17 mouse cellular contexts compared by ENCODE assay signal in the genomic region with DNA sequence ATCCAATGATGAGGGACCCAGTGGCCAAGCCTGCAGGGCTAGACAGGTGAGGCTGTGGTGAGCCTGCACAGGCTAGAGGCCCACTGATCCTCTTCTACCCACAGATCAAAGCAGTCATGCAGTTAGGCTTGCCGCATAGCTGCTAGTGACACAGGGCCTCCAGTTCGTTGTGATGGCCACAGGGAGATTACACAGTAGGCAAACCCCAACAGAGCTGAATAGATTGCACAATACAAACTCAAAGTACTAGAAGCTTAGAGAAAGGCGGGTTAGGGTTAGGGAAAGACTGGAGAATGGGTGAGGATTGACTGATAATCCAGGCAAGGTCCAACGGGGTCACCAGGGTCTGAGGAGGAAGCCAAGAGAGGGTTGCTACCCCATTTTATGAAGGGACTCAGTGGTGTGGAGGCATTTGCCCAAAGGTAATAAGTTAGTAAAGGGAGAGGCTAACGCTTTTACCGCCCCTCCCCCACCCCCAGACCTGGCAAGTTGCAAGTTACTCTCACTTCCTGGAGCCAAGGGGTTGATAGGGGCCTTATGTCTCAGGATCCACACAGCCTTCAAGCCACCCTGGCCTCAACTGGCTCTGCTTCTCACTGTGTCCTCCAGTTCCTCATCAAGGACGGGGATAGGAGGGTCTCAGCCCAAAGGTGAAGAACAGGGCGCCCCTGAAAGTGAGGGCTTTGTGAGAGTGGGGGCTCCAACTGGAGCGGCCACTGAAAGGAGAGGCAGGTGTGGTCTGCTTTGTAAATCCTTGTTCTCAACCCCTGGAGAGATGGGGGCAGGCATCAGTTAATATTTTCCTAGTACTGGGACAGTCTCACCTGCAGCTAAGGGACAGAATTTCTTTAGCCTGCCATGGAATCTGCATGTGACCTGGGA. TPM values are rescaled to one million over a fixed set of nuclear protein-coding genes. Genes with fewer than 3 reads are reported as not detected.
DNase-seq lines count a peak whose midpoint lies in the region; ATAC-seq and TF ChIP-seq lines count a peak whose summit lies in the region.
"Had no signal": no experiment of that assay in that cellular context is flagged by ENCODE, and none has a peak within 500 bp of the region (broad histone marks: within the 10 kb centered on the region; RNA-seq: fewer than 3 reads in every experiment).

No protein-coding gene starts in this region.

- TF ChIP-seq CTCF in E14TG2a.4 (conservative IDR thresholded peaks at IDR 0.05; ENCODE audit: low read length): no peak

- H3K9me3 ChIP-seq in heart, embryonic 10.5 days: no peaks in the 10 kb centered on the region
- no peaks in the 10 kb centered on the region for H3K9me3 ChIP-seq in E14TG2a.4 (ENCODE audit: low read length)
- H3K9me3 ChIP-seq in intestine, embryonic 14.5 days (ENCODE audit: control insufficient read depth, low read length): no peaks in the 10 kb centered on the region
- no peaks in the 10 kb centered on the region for H3K9me3 ChIP-seq in liver, embryonic 16.5 days (replicated peaks; ENCODE audit: control insufficient read depth, low read length)
- H3K9me3 ChIP-seq: limb, embryonic 15.5 days had no signal

- H3K4me1 ChIP-seq in heart, embryonic 10.5 days: peaks cover 24% of the 10 kb centered on the region
- peaks cover 100% of the 10 kb centered on the region for H3K4me1 ChIP-seq in E14TG2a.4 (replicated peaks; ENCODE audit: low read depth, low read length)
- peaks cover 16% of the 10 kb centered on the region for H3K4me1 ChIP-seq in intestine, embryonic 14.5 days (replicated peaks; ENCODE audit: control insufficient read depth, insufficient read depth, low read length)
- H3K4me1 ChIP-seq in liver, embryonic 16.5 days (ENCODE audit: control insufficient read depth, low read depth, low read length): peaks cover 4% of the 10 kb centered on the region

- H3K27me3 ChIP-seq in heart, embryonic 10.5 days (ENCODE audit: insufficient read depth, poor library complexity, severe bottlenecking): no peaks in the 10 kb centered on the region
- H3K27me3 ChIP-seq in E14TG2a.4 (ENCODE audit: insufficient read depth, low read length): no peaks in the 10 kb centered on the region
- no peaks in the 10 kb centered on the region for H3K27me3 ChIP-seq in intestine, embryonic 14.5 days (replicated peaks; ENCODE audit: control insufficient read depth, insufficient read depth, low read length)
- H3K27me3 ChIP-seq in liver, embryonic 16.5 days (ENCODE audit: control insufficient read depth, insufficient read depth, low read depth, low read length): no peaks in the 10 kb centered on the region
- H3K27me3 ChIP-seq: limb, embryonic 15.5 days had no signal

- H3K36me3 ChIP-seq in heart, embryonic 10.5 days: no peaks in the 10 kb centered on the region
- peaks cover 4% of the 10 kb centered on the region; the same call in 1 of the 2 replicates for H3K36me3 ChIP-seq in E14TG2a.4 (ENCODE audit: insufficient read depth, low read length)
- H3K36me3 ChIP-seq in intestine, embryonic 14.5 days (ENCODE audit: control insufficient read depth, insufficient read depth, low read length): no peaks in the 10 kb centered on the region
- H3K36me3 ChIP-seq in liver, embryonic 16.5 days (ENCODE audit: control insufficient read depth, insufficient read depth): no peaks in the 10 kb centered on the region
- H3K36me3 ChIP-seq: limb, embryonic 15.5 days had no signal

- 67% methylated on average over 9 of the region's 9 CpGs for WGBS in heart, embryonic 10.5 days
- 58% methylated on average over 9 of the region's 9 CpGs for WGBS in intestine, embryonic 14.5 days
- 40% methylated on average over 9 of the region's 9 CpGs for WGBS in liver, embryonic 16.5 days (ENCODE audit: insufficient replicate concordance)

- DNase-seq in heart, embryonic 10.5 days (ENCODE audit: low spot score): no peak
- no peak for DNase-seq in heart, adult 9 months (ENCODE audit: low spot score in 2 of 2)
- DNase-seq in intestine, embryonic 14.5 days (ENCODE audit: low spot score): no peak
- DNase-seq in left cerebral cortex, postnatal 25 days (ENCODE audit: low spot score in 2 of 2): no peak
- DNase-seq in heart, postnatal 25 days (ENCODE audit: low spot score): no peak
- no peak for DNase-seq in spleen, adult 12 weeks (ENCODE audit: low spot score)
- DNase-seq: B cell, adult 2 months; spleen, adult 18-20 months; thymus, postnatal 4 days had no signal

- no peak overlapping the region for H3K4me2 ChIP-seq in intestine, embryonic 14.5 days (ENCODE audit: low read length)
- H3K4me2 ChIP-seq in liver, embryonic 16.5 days (ENCODE audit: low read depth, low read length): peak overlapping the region; percentile 6; the same call in 1 of the 2 replicates
- H3K4me2 ChIP-seq: heart, embryonic 11.5 days; limb, embryonic 15.5 days had no signal

- H3K4me3 ChIP-seq in heart, embryonic 10.5 days: no peak overlapping the region
- peak overlapping the region; percentile 79 for H3K4me3 ChIP-seq in E14TG2a.4 (replicated peaks; ENCODE audit: low read length)
- H3K4me3 ChIP-seq in intestine, embryonic 14.5 days (ENCODE audit: low read depth, low read length): no peak overlapping the region
- no peak overlapping the region for H3K4me3 ChIP-seq in liver, embryonic 16.5 days (ENCODE audit: low read depth, low read length)
- H3K4me3 ChIP-seq: limb, embryonic 15.5 days had no signal

- intact Hi-C loops in left cerebral cortex, postnatal 25 days (cut with DNase I): no loop called here
- intact Hi-C loops in heart, postnatal 25 days (cut with DNase I): no loop called here

- H3K9ac ChIP-seq in intestine, embryonic 14.5 days (ENCODE audit: low read length): no peak overlapping the region
- no peak overlapping the region for H3K9ac ChIP-seq in liver, embryonic 16.5 days (ENCODE audit: low read depth, low read length)
- H3K9ac ChIP-seq: limb, embryonic 15.5 days had no signal

- 0 out of 2 replicates have a peak, but pooled peaks have one; percentile 33 for ATAC-seq in intestine, embryonic 14.5 days (replicated peaks; ENCODE audit: low FRiP score, low TSS enrichment, low read depth)
- ATAC-seq in liver, embryonic 16.5 days (ENCODE audit: low read depth): peak; percentile 80
- ATAC-seq: forebrain, embryonic 14.5 days; inflammation-experienced regulatory T-cells, adult 6 months; midbrain, embryonic 16.5 days had no signal

- H3K27ac ChIP-seq in heart, embryonic 10.5 days: peak overlapping the region; percentile 42; the same call in 1 of the 2 replicates
- H3K27ac ChIP-seq in intestine, embryonic 14.5 days (ENCODE audit: low read depth): no peak overlapping the region
- peak overlapping the region; percentile 39 for H3K27ac ChIP-seq in liver, embryonic 16.5 days (ENCODE audit: low read length)

RNA-seq across cellular contexts. Expression of a gene that starts 13.2 kb away (rescaled TPM):
- polyA plus RNA-seq in heart, embryonic 10.5 days (2016; fragmentation: Nextera tagmentation; extraction: Ambion mirVana): 5.1 and 7.5 TPM in 2 replicates
- polyA plus RNA-seq in intestine, embryonic 14.5 days (2014; fragmentation: Nextera tagmentation; extraction: Ambion mirVana): 11.8 and 13.2 TPM in 2 replicates
- 3.3 and 3.8 TPM in 2 replicates for polyA plus RNA-seq in liver, embryonic 16.5 days (2015; fragmentation: Nextera tagmentation; extraction: Ambion mirVana)
- 100 to 1,000 TPM; 171 TPM for total RNA-seq in left cerebral cortex, postnatal 25 days (2021)
- total RNA-seq in heart, postnatal 25 days (2021): 1 to 10 TPM; 4.8 to 6.8 TPM

RNA-seq across cellular contexts. Expression of a gene that starts 27.3 kb away (rescaled TPM):
- polyA plus RNA-seq in heart, embryonic 10.5 days (2016; fragmentation: Nextera tagmentation; extraction: Ambion mirVana): not detected in 2 replicates
- not detected in 2 replicates for polyA plus RNA-seq in intestine, embryonic 14.5 days (2014; fragmentation: Nextera tagmentation; extraction: Ambion mirVana)
- not detected in 2 replicates for polyA plus RNA-seq in liver, embryonic 16.5 days (2015; fragmentation: Nextera tagmentation; extraction: Ambion mirVana)
- not detected for total RNA-seq in left cerebral cortex, postnatal 25 days (2021)
- total RNA-seq in heart, postnatal 25 days (2021): not detected
- total RNA-seq: neutrophil, adult 5-6 weeks had no signal
- polyA plus RNA-seq: inflammation-experienced regulatory T-cells, adult 6 months; limb, embryonic 15.5 days had no signal
